Mouse (Mus musculus): ENCODE results near the gene Wdfy4. TPM values are rescaled to one million over a fixed set of nuclear protein-coding genes. Genes with fewer than 3 reads are reported as not detected.

The Wdfy4 gene
- polyA plus RNA-seq, 1 experiment from 2014 or later = 2.1 TPM

GRCm38 (mm10) chr14:33175059-33175821 is 10.1 kb downstream of the Wdfy4 start:
- no peak for ATAC-seq (ENCODE audit: low read depth)
- no peaks in the 10 kb centered on the region for H3K9me3 ChIP-seq (replicated peaks; ENCODE audit: control insufficient read depth, low read length)
- 43% methylated on average over 4 of the region's 4 CpGs for WGBS (ENCODE audit: insufficient replicate concordance)
- no peak overlapping the region for H3K4me3 ChIP-seq (ENCODE audit: low read depth, low read length)
- no peak overlapping the region for H3K4me2 ChIP-seq (ENCODE audit: low read depth, low read length)
- no peaks in the 10 kb centered on the region for H3K27me3 ChIP-seq (ENCODE audit: control insufficient read depth, insufficient read depth, low read depth, low read length)
- no peak overlapping the region for H3K27ac ChIP-seq (ENCODE audit: low read length)
- H3K9ac ChIP-seq (ENCODE audit: low read depth, low read length) = no peak overlapping the region
- H3K36me3 ChIP-seq (ENCODE audit: control insufficient read depth, insufficient read depth) = no peaks in the 10 kb centered on the region
- H3K4me1 ChIP-seq (ENCODE audit: control insufficient read depth, low read depth, low read length) = no peaks in the 10 kb centered on the region

- 14% methylated on average over 1 of the region's 1 CpGs for whole genome bisulfite sequencing (ENCODE audit: insufficient replicate concordance)
- Histone ChIP-seq H3K9ac (ENCODE audit: low read depth, low read length) (no peak overlapping the region), H3K4me2 (ENCODE audit: low read depth, low read length) (no peak overlapping the region), H3K4me1 (ENCODE audit: control insufficient read depth, low read depth, low read length) (no peaks in the 10 kb centered on the region), H3K27ac (ENCODE audit: low read length) (no peak overlapping the region), H3K9me3 (replicated peaks; ENCODE audit: control insufficient read depth, low read length) (no peaks in the 10 kb centered on the region), H3K4me3 (ENCODE audit: low read depth, low read length) (no peak overlapping the region), H3K27me3 (ENCODE audit: control insufficient read depth, insufficient read depth, low read depth, low read length) (no peaks in the 10 kb centered on the region), H3K36me3 (ENCODE audit: control insufficient read depth, insufficient read depth) (no peaks in the 10 kb centered on the region)
- ATAC-seq (ENCODE audit: low read depth) = no peak
Measured at GRCm38 (mm10) chr14:33171942-33172341, 13.4 kb downstream of the Wdfy4 start.

- Histone ChIP-seq H3K4me1 (ENCODE audit: control insufficient read depth, low read depth, low read length) (no peaks in the 10 kb centered on the region), H3K9ac (ENCODE audit: low read depth, low read length) (no peak overlapping the region), H3K9me3 (replicated peaks; ENCODE audit: control insufficient read depth, low read length) (no peaks in the 10 kb centered on the region), H3K36me3 (ENCODE audit: control insufficient read depth, insufficient read depth) (no peaks in the 10 kb centered on the region), H3K4me3 (ENCODE audit: low read depth, low read length) (no peak overlapping the region), H3K4me2 (ENCODE audit: low read depth, low read length) (no peak overlapping the region), H3K27me3 (ENCODE audit: control insufficient read depth, insufficient read depth, low read depth, low read length) (no peaks in the 10 kb centered on the region), H3K27ac (ENCODE audit: low read length) (no peak overlapping the region)
- WGBS (ENCODE audit: insufficient replicate concordance) = 53% methylated on average over 4 of the region's 4 CpGs
- no peak for ATAC-seq (ENCODE audit: low read depth)
Measured at GRCm38 (mm10) chr14:33168750-33169149, 16.6 kb downstream of the Wdfy4 start.

GRCm38 (mm10) chr14:33162238-33162637 is 23.1 kb downstream of the Wdfy4 start:
- no peak for ATAC-seq (ENCODE audit: low read depth)
- Histone ChIP-seq H3K4me1 (ENCODE audit: control insufficient read depth, low read depth, low read length) (no peaks in the 10 kb centered on the region), H3K27ac (ENCODE audit: low read length) (no peak overlapping the region), H3K9ac (ENCODE audit: low read depth, low read length) (no peak overlapping the region), H3K4me2 (ENCODE audit: low read depth, low read length) (no peak overlapping the region), H3K36me3 (ENCODE audit: control insufficient read depth, insufficient read depth) (no peaks in the 10 kb centered on the region), H3K9me3 (replicated peaks; ENCODE audit: control insufficient read depth, low read length) (no peaks in the 10 kb centered on the region), H3K4me3 (ENCODE audit: low read depth, low read length) (no peak overlapping the region), H3K27me3 (ENCODE audit: control insufficient read depth, insufficient read depth, low read depth, low read length) (no peaks in the 10 kb centered on the region)
- WGBS (ENCODE audit: insufficient replicate concordance) = 52% methylated on average over 5 of the region's 5 CpGs

- H3K9me3 ChIP-seq (replicated peaks; ENCODE audit: control insufficient read depth, low read length) = no peaks in the 10 kb centered on the region
- H3K27ac ChIP-seq (ENCODE audit: low read length) = no peak overlapping the region
- no peak overlapping the region for H3K4me2 ChIP-seq (ENCODE audit: low read depth, low read length)
- no peaks in the 10 kb centered on the region for H3K27me3 ChIP-seq (ENCODE audit: control insufficient read depth, insufficient read depth, low read depth, low read length)
- H3K4me1 ChIP-seq (ENCODE audit: control insufficient read depth, low read depth, low read length) = no peaks in the 10 kb centered on the region
- 23% methylated on average over 3 of the region's 3 CpGs for WGBS (ENCODE audit: insufficient replicate concordance)
- no peak overlapping the region for H3K4me3 ChIP-seq (ENCODE audit: low read depth, low read length)
- H3K9ac ChIP-seq (ENCODE audit: low read depth, low read length) = no peak overlapping the region
- ATAC-seq (ENCODE audit: low read depth) = no peak
- H3K36me3 ChIP-seq (ENCODE audit: control insufficient read depth, insufficient read depth) = no peaks in the 10 kb centered on the region
Measured at GRCm38 (mm10) chr14:33158268-33158667, 27.0 kb downstream of the Wdfy4 start.

GRCm38 (mm10) chr14:33152941-33153340 is 32.4 kb downstream of the Wdfy4 start:
- Histone ChIP-seq H3K36me3 (ENCODE audit: control insufficient read depth, insufficient read depth) (no peaks in the 10 kb centered on the region), H3K27me3 (ENCODE audit: control insufficient read depth, insufficient read depth, low read depth, low read length) (no peaks in the 10 kb centered on the region), H3K4me1 (ENCODE audit: control insufficient read depth, low read depth, low read length) (no peaks in the 10 kb centered on the region), H3K9ac (ENCODE audit: low read depth, low read length) (no peak overlapping the region), H3K4me3 (ENCODE audit: low read depth, low read length) (no peak overlapping the region), H3K27ac (ENCODE audit: low read length) (no peak overlapping the region), H3K9me3 (replicated peaks; ENCODE audit: control insufficient read depth, low read length) (no peaks in the 10 kb centered on the region), H3K4me2 (ENCODE audit: low read depth, low read length) (no peak overlapping the region)
- WGBS (ENCODE audit: insufficient replicate concordance) = 25% methylated on average over 1 of the region's 1 CpGs
- ATAC-seq (ENCODE audit: low read depth) = no peak

GRCm38 (mm10) chr14:33146287-33146686 is 39.0 kb downstream of the Wdfy4 start:
- H3K4me1 ChIP-seq (ENCODE audit: control insufficient read depth, low read depth, low read length) = no peaks in the 10 kb centered on the region
- H3K9me3 ChIP-seq (replicated peaks; ENCODE audit: control insufficient read depth, low read length) = no peaks in the 10 kb centered on the region
- no peak overlapping the region for H3K4me2 ChIP-seq (ENCODE audit: low read depth, low read length)
- no peaks in the 10 kb centered on the region for H3K36me3 ChIP-seq (ENCODE audit: control insufficient read depth, insufficient read depth)
- no peak for ATAC-seq (ENCODE audit: low read depth)
- no peaks in the 10 kb centered on the region for H3K27me3 ChIP-seq (ENCODE audit: control insufficient read depth, insufficient read depth, low read depth, low read length)
- no peak overlapping the region for H3K4me3 ChIP-seq (ENCODE audit: low read depth, low read length)
- H3K27ac ChIP-seq (ENCODE audit: low read length) = no peak overlapping the region
- 9% methylated on average over 2 of the region's 2 CpGs for WGBS (ENCODE audit: insufficient replicate concordance)
- no peak overlapping the region for H3K9ac ChIP-seq (ENCODE audit: low read depth, low read length)

- Histone ChIP-seq H3K9me3 (replicated peaks; ENCODE audit: control insufficient read depth, low read length) (no peaks in the 10 kb centered on the region), H3K4me2 (ENCODE audit: low read depth, low read length) (no peak overlapping the region), H3K27me3 (ENCODE audit: control insufficient read depth, insufficient read depth, low read depth, low read length) (no peaks in the 10 kb centered on the region), H3K27ac (ENCODE audit: low read length) (no peak overlapping the region), H3K9ac (ENCODE audit: low read depth, low read length) (no peak overlapping the region), H3K4me3 (ENCODE audit: low read depth, low read length) (no peak overlapping the region), H3K36me3 (ENCODE audit: control insufficient read depth, insufficient read depth) (no peaks in the 10 kb centered on the region), H3K4me1 (ENCODE audit: control insufficient read depth, low read depth, low read length) (no peaks in the 10 kb centered on the region)
- WGBS (ENCODE audit: insufficient replicate concordance) = 75% methylated on average over 9 of the region's 9 CpGs
- ATAC-seq (ENCODE audit: low read depth) = no peak
Measured at GRCm38 (mm10) chr14:33136843-33137242, 48.5 kb downstream of the Wdfy4 start.

- Histone ChIP-seq H3K9ac (ENCODE audit: low read depth, low read length) (no peak overlapping the region), H3K4me3 (ENCODE audit: low read depth, low read length) (no peak overlapping the region), H3K4me2 (ENCODE audit: low read depth, low read length) (no peak overlapping the region), H3K36me3 (ENCODE audit: control insufficient read depth, insufficient read depth) (no peaks in the 10 kb centered on the region), H3K27ac (ENCODE audit: low read length) (no peak overlapping the region), H3K27me3 (ENCODE audit: control insufficient read depth, insufficient read depth, low read depth, low read length) (no peaks in the 10 kb centered on the region), H3K9me3 (replicated peaks; ENCODE audit: control insufficient read depth, low read length) (no peaks in the 10 kb centered on the region), H3K4me1 (ENCODE audit: control insufficient read depth, low read depth, low read length) (no peaks in the 10 kb centered on the region)
- WGBS (ENCODE audit: insufficient replicate concordance) = 70% methylated on average over 6 of the region's 6 CpGs
- ATAC-seq (ENCODE audit: low read depth) = no peak
Measured at GRCm38 (mm10) chr14:33135170-33135569, 50.1 kb downstream of the Wdfy4 start.

All from liver, embryonic 16.5 days (tissue).